Mouse (Mus musculus): ENCODE measurements at regions not wholly inside any gene's neighbourhood (a gene's known extent, or its start where the extent isn't known, plus 50 kb on each side); places are given as distances from the start of the nearest gene placed in this dataset.

- DNase-seq (ENCODE audit: low read depth, low spot score), result no peak
Measured at GRCm38 (mm10) chr1:64297343-64297742, 175.3 kb upstream of the Klf7 start.

DNA sequence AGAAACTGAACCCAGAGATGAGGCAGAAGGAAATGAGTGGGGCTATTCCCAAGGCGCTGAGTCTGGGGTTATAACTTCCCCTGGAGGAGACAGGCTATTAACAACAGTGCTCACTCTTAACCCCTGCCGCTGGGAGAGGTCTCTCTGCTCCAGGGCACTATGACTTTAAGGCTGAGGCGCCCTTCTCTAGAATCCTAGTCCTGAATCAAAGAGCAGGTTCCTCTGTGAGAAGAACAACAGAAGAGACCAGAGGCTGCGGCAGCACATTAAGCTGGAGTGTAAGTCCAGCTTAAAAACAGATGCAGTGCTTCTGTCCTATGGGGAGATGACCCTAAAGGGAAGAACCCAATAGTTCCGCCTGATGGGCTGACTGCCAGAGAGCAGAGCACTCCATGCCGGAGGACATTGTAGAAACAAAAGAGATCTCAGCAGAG lies 173.4 kb upstream of the Klf7 start:
- no peak for DNase-seq (ENCODE audit: low read depth, low spot score)

GRCm38 (mm10) chr1:64295051-64295450 lies 173.0 kb upstream of the Klf7 start:
- DNase-seq (ENCODE audit: low read depth, low spot score), result no peak

DNA sequence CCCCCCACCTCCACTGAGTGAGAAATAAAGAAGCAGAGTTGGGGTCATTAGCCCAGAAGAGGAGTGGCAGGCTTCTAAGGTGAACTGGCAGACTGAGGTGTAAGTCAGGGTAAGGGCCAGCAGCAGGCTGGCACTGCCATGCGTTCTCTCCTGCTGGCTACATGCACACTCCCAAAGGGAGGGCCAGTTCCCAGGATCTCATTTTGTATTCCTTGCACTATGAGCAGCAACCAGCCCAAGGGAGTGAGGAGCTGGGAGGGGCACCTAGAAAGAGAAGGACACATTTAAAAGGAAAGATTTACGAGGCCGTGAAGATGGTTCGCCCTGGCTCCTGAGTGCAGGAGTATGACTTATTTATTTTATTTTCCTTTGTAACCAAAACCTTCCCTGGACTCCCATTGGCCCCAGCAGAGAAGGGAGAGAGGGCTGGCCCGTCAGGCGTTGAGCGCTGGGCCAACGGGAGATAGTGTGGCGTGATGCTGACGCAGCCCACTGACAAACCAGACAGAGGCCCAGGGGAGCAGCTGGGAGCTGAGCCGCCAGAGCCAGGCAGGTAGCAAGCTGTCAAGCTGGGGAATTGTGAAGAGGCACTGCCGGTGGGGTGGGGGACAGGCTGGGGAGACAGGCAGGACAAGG lies 166.8 kb upstream of the Klf7 start:
- no peak for DNase-seq (ENCODE audit: low read depth, low spot score)

GRCm38 (mm10) chr1:64287068-64287467 lies 165.0 kb upstream of the Klf7 start:
- DNase-seq (ENCODE audit: low read depth, low spot score), result no peak

GRCm38 (mm10) chr1:64284656-64285055 lies 162.6 kb upstream of the Klf7 start:
- no peak for DNase-seq (ENCODE audit: low read depth, low spot score)

- DNase-seq (ENCODE audit: low read depth, low spot score), result no peak
Measured at GRCm38 (mm10) chr1:64275865-64276264, 153.8 kb upstream of the Klf7 start.

- DNase-seq (ENCODE audit: low read depth, low spot score), result no peak
Measured at GRCm38 (mm10) chr1:64275086-64275802, 153.2 kb upstream of the Klf7 start.

GRCm38 (mm10) chr1:64257237-64257636 lies 135.2 kb upstream of the Klf7 start:
- DNase-seq (ENCODE audit: low read depth, low spot score), result no peak

DNA sequence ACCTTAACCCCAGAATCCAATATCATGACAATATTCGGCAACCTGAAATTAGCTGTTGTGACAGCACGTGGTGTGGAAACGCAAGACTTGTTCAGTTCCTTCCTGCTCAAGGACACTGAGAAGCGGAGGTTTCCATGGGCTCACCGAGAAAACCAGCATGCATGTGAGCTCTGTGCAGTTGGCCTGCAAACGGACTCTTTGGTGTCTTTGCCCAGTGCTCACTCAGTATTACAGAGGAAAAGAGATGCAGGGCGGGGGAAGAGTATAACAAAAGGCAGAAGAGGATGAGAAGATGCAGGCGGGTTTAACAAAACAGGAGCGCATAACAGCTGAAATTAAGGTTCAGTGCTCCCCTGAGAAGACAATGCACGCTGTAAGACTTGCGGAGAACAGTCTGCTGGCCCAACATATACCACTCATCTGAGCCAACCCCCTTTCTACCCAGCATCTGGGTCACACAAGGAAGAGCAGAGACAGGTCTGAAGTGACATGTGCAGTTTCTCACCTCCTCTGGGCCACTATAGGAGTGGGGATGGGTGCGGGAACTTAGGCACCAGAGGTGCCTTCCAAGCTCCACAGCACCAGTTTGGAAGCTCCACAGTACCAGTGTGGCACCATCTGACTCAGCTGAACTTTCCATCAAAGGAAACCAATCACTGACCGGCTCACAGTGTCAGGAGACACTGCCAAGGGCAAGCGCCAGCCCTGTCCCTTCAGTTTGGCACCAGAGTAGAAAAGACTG lies 133.6 kb upstream of the Klf7 start:
- DNase-seq (ENCODE audit: low read depth, low spot score), result no peak

- no peak for DNase-seq (ENCODE audit: low read depth, low spot score)
Measured at GRCm38 (mm10) chr1:64254673-64255072, 132.6 kb upstream of the Klf7 start.

- DNase-seq (ENCODE audit: low read depth, low spot score), result no peak
Measured at GRCm38 (mm10) chr1:64253996-64254395, 131.9 kb upstream of the Klf7 start.

DNA sequence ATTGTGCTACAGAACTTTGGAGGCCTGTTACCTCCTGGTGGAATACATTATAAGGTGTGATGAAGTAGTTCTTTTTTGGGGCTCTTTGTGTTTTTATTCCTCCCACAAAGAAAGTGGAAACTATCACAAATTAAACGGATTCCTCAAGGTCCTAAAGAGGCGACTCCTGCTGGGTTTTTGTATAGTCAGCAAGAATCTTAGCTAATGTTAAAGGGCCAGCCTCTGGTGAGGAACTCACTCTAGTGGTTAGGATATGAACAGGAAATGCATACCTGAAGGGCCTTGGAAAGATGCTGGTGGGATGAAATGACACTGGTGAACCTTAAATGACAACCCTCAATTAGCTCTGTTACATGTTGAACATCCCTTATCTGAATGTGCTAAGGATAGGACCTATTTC lies 120.3 kb upstream of the Klf7 start:
- no peak for DNase-seq (ENCODE audit: low read depth, low spot score)

- DNase-seq (ENCODE audit: low read depth, low spot score), result no peak
Measured at GRCm38 (mm10) chr1:64229654-64230053, 107.6 kb upstream of the Klf7 start.

GRCm38 (mm10) chr1:64226001-64226918 lies 104.2 kb upstream of the Klf7 start:
- DNase-seq (ENCODE audit: low read depth, low spot score), result no peak

GRCm38 (mm10) chr1:64223779-64224687 lies 102.0 kb upstream of the Klf7 start:
- DNase-seq (ENCODE audit: low read depth, low spot score), result no peak

GRCm38 (mm10) chr1:64222475-64222874 lies 100.4 kb upstream of the Klf7 start:
- DNase-seq (ENCODE audit: low read depth, low spot score), result no peak

- no peak for DNase-seq (ENCODE audit: low read depth, low spot score)
Measured at GRCm38 (mm10) chr1:64220486-64220885, 98.4 kb upstream of the Klf7 start.

DNA sequence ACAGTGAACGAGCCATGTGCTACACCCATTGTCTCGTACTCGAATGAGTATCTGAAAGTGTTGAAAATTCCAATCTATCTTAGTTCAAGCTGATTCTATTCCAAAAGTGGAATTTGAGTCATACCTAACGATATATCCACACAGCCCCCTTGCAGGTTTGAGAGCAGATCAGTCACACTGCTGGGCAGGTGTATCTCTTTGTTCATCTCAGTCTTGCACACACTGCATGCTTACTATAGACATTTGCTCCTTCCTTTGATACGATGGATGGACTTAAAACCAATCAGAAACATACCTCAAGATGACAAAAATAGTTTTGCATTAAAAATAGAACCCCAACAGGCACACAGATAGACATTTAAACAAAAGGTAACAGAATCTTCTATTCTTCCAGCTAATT lies 98.0 kb upstream of the Klf7 start:
- no peak for DNase-seq (ENCODE audit: low read depth, low spot score)

DNA sequence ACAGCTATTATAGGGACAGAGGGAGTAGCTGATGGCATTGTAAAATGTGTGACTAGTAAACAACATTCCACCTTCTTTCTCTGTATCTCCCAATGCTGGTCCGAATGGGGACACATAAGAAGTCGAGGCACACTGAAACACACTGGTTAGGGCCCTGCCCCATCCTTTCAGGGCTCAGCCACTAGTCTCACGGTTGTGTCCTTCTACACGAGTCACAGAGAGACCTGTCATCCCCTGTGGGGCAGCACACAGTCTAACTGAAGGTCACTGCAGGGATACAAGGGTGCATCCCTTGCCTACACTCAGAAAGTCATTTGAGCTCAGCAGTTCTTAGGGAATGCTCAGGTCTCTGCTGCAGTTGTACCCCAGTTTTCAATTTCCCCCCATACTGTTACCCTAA lies 93.6 kb upstream of the Klf7 start:
- no peak for DNase-seq (ENCODE audit: low read depth, low spot score)

- no peak for DNase-seq (ENCODE audit: low read depth, low spot score)
Measured at GRCm38 (mm10) chr1:64209131-64209530, 87.0 kb upstream of the Klf7 start.

Data from CD4-positive helper T cell, adult 2 months (primary cell).